Mouse (Mus musculus): ENCODE data around the gene Chrnb1.

The Chrnb1 gene

DNA sequence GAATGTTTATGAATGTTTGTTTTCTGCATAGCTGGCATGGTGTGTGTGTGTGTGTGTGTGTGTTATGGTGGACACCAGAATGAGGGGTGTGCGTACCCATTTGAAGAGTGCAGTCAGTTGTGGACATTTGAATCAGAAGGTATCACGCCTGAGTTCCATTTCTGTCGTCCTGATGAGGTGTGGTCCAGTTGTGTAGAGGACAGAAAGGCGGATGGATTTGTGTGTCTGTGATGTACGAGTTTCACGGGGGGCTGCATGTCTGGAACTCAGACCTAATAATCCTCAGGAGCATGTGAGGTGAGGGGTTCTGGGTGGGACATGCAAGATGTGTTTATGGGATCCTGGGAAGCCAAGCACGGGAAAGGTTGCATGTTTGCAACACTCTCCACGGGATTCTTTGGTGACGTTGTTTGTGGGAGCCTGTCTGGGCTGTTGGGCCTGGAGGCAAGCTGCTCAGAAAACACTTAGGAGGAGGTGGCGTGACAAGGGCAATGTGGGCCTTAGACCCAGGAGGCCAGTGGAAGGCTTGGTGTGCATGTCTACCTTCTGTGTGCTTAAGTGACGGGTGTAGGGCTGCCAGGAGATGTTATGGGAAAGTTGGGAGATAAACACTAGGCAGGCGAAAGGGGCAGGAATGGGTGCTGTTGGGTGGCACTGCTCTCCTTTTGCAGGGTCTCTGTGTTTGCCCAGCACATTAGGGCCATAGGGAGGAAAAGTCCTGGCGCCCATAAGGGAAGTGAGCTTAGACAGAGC is 28.7 kb downstream of the Chrnb1 start:
- DNase-seq: no peak

GRCm38 (mm10) chr11:69766126-69766609 is 29.6 kb downstream of the Chrnb1 start:
- DNase-seq: peak; percentile 72

DNA sequence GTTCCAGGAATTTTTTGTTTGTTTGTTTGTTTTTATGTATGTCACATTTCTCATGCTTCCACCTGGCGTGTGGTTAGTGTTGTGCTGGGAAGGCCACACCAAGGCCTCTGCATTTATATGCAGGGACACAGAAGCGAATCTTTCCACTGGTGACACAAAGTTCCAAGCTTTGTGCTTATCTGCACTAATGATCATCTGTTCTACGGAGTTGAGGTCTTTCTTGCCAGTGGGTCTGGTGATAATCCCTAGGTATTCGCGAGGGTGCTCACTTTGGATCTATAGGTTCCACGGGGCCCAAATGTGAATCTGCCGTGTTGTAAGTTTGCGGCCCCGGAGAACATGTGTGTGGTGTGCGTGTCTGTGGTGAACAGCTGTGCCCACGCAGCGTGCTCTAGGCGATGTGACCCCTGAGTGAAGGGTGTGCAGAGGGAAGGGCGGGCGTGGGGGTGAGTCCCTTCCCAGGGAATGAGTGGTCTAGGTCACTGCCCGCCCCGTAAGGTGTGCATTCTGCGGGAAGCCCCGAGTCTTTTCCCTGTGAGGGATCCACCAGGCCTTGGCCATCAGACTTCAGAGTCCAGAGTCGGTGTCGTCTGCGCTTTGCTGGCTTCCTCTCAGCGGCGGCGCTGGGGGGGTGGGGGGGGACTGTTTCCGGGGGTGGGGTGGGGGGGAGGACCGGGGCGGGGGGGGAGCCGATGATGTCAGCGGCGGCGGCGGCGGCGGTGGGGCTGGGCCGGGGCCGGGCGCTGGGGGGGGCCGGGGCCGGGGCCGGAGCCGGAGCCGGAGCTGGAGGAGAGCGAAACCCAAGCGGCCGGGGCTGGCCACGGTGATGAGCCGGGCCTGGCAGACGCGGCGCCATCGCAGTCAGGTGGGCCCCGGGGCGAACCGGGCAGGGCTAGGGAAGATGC is 30.3 kb downstream of the Chrnb1 start, which contains the start of gene Zbtb4:
Gene Zbtb4 (plus strand): TSS at position 692 of the 905 bp plus-strand sequence.
- no peak for DNase-seq

DNA sequence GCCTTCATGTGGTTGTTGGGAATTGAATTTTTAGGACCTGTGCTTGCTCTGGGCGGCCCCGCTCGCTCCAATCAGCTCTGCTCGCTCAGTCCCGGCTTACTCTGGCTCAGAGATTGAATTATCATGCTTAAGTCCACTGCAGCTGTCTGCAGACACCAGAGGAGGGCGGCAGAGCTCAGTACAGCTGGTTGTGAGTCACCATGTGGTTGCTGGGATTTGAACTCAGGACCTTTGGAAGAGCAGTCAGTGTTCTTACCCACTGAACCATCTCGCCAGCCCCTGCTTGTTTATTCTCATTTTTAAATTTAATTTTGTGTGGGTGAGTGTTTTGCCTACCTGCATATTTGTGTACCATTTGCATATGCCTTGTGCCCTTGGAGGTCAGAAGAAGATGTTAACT is 32.2 kb downstream of the Chrnb1 start:
- DNase-seq: no peak

DNA sequence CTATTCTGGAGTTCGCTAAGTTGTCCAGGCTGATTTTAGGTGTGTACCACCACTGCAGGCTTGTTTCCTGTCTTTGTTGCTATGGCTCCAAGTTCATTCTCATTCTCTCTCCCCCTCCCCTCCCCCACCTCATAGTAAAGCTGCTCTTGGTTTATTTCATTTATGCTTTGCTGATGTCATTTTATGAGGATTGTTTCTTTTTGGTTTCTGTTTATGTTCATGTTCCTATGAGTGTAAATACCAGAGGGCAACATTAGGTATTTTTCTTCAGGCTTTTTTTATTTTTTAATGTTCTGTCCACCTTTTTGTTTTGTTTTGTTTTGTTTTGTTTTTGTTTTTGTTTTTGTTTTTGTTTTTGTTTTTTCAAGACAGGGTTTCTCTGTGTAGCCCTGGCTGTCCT is 33.9 kb downstream of the Chrnb1 start, which contains the start of gene Slc35g3:
Gene Slc35g3 (minus strand): TSS at position 101 of the 400 bp plus-strand sequence.
- DNase-seq: no peak

- no peak for DNase-seq
These were observed 34.9 kb downstream of the Chrnb1 start for GRCm38 (mm10) chr11:69760901-69761200.

- DNase-seq: no peak
These were observed 35.4 kb downstream of the Chrnb1 start for GRCm38 (mm10) chr11:69760160-69760900.

DNA sequence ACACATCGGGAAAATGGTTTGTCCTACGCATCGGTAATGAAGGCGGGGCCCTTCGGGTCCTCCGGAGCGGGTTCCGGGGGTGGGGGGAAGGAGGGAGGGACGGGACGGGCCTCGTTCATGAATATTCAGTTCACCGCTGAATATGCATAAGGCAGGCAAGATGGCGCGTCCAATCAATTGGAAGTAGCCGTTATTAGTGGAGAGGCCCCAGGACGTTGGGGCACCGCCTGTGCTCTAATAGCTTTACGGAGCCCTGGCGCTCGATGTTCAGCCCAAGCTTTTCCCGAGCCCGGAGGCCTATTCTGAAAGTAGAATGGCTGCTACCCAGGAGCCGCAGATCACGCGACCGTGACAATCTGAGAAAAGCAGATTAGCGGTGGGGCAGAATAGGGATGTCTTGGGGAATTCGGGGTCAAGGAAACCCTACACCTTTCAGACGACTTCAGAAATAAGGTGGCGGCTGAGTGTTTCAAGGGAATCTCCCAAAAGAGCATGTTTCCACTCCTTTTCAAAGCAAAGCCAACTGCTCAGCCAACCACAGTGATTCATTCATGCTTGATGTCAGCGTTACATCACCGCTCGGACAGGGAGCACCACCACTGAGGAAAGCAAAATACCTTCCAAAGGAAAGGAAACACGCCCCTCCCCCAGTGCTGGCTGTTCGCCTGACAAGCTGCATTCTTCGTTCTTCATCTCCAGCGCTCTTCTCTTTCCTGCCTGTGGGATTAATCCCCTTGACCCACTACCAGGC is 36.6 kb downstream of the Chrnb1 start:
- DNase-seq: peak; percentile 81

DNA sequence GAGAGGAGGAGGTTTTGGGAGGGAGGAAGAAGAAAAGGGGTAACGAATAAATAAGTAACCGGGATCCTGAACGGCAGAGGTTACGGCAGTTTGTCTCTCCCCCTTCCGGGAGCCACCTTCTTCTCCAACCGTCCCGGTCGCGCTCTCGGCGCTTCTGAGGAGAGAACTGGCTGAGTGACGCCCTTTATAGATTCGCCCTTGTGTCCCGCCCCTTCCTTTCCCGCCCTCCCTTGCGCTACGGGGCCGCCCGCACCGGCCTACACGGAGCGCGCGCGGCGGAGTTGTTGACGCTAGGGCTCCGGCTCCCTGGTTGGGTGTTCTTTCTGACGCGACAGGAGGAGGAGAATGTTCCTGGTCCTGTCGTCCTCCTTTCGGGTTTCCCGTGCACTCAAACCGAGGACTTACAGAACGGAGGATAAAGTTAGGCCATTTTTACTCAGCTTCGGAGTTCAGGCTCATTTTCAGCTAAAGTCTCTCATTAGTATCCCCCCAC is 37.2 kb downstream of the Chrnb1 start, which contains the start of gene Polr2a:
Gene Polr2a (minus strand): TSS at position 160 of the 493 bp plus-strand sequence.
- DNase-seq: peak; percentile 97

DNA sequence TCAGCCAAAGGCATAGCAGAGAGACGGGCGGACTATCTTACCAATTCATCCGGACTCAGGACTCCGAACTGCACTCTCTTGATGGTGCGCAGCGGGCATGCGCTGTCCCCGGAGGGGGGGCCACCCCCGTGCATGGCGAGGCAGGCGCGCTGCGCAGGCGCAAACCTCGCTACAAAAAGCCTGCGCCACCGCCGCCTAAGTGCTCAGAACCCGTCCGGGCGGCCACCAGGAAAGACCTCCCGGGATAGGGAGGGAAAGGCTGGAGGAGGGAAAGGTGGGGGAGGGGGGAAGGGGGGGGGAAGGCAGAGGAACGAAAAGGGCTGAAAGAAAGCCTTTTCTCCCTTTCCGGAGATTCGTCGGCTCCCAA is 37.7 kb downstream of the Chrnb1 start:
- peak; percentile 98 for DNase-seq

DNA sequence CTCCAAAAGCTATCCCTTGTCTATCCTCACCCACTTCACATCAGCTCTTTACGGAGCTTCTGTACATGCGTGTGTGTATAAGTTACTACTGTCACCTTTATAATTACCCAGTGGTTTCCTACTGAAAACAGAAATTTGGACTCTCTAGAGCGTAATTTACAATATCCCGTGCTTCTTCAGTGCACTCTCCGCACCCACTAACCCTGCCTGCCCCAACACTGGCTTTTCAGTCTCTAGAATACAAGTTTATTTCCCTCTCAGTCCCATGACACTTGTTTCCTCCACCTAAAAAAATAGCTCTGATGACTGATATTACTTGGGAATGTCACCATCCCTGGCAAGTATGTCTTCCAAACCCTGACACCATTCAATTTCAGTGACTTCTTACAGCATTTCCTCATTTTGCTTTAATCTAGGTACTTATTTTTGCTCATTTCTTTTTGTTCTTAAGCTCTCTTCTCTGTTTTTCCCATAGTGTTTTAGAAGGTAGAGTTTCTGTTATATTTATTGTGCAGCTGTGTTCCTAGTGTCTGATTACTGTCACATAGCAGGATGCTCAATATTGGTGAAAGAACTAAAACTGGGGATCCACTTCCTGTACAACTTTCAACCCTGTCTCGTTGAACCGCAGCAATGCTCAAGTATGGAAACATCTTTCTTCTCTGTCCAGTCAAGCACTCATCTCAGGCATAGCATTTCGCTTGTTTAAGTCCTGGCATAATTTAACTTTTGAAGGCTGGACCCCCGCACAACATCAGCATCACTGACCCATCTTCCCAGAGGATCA is 38.2 kb downstream of the Chrnb1 start:
- DNase-seq: no peak

DNA sequence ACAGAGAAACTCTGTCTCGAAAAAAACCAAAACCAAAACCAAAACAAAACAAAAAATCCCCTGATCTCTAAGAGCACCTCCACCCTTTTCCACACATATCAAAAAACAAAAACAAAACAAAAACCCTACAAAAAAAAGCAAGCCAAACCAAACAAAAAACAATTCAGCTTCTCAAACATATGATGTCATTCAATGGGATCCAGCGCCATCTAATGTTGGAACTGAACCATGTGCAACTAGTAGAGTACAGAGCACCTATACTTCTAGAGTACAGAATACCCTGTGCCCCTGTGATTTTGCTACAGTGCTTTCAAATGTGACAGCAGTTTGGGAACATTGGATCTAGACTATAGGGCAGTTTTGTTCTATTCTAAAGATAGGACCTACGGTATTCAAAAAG is 41.0 kb downstream of the Chrnb1 start:
- DNase-seq: no peak

DNA sequence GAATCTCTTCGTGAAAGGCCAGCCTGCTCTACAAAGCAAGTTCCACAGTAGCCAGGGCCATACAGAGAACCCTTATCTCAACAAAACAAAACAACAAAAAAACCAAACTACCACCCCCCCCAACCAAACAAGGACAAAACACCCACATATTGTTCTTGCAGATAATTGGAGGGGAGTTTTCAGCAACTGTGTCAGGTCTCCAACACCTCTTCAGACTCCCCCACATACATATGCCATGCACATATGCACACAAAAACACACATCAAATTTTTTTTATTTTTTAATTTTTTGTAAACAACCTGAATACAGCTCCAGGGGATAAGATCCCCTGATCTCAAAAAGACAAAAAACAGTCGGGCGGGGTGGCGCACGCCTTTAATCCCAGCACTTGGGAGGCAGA is 41.5 kb downstream of the Chrnb1 start:
- no peak for DNase-seq

DNA sequence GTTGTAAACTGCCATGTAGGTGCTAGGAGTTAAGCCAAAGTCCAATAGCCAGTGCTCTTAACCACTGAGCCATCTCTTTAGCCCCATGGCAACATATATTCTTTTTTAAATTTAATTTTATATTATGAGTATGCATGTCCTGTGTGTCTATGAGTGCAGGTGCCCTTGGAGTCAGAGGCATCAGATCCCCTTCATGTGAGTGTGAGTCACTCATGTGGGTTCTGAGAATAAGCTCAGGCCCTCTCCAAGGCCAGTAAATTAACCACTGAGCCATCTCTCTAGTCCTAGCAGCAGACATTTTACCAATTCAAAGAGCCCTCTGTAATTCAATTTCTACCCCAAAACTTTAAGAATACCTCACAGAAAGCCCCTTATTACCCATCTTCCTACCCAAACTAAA is 43.1 kb downstream of the Chrnb1 start:
- DNase-seq: no peak

GRCm38 (mm10) chr11:69751635-69752034 is 44.1 kb downstream of the Chrnb1 start:
- DNase-seq: no peak

Data from right cerebral cortex, postnatal 25 days (tissue).